Mouse (Mus musculus) liver, adult 10 weeks (tissue): ENCODE data around the gene Hmgcs1. TPM values are rescaled to one million over a fixed set of nuclear protein-coding genes. Genes with fewer than 3 reads are reported as not detected.

ENCODE experiments used
- polyA plus RNA-seq: library from polyadenylated mRNA; stranded (reverse); fragments of 350-450 nt; fragmentation: Illumina TruSeq; extraction: RNeasy Lipid Tissue Mini Kit (QIAGEN cat#74804); gene quantifications from one replicate; pipeline ENCODE4 v1.2.3, GENCODE M21; 2014; ENCODE audit warnings: low read depth, low replicate concordance

Gene Hmgcs1
- 895 TPM for polyA plus RNA-seq

GRCm38 (mm10) chr13:119690039-119690728 lies at the start of gene Hmgcs1:
Gene Hmgcs1 (plus strand): TSS chr13:119690379.

GRCm38 (mm10) chr13:119755681-119756471 lies 65.7 kb downstream of the Hmgcs1 start, which contains the start of gene Nim1k:
Gene Nim1k (minus strand): TSS chr13:119755882.

Other genes with a start within 250 kb of the Hmgcs1 start
- 25.4 TPM for gene 4833420G17Rik, start 227.6 kb upstream of the Hmgcs1 start, polyA plus RNA-seq
- 11.4 TPM for gene Tmem267, start 202.3 kb upstream of the Hmgcs1 start, polyA plus RNA-seq
- 0.61 TPM for gene 3110070M22Rik, start 202.0 kb upstream of the Hmgcs1 start, polyA plus RNA-seq
- 0.19 TPM for gene Ccl28, start 66.6 kb upstream of the Hmgcs1 start, polyA plus RNA-seq
- 1.6 TPM for gene Nim1k, start 65.5 kb downstream of the Hmgcs1 start, polyA plus RNA-seq
- gene Zfp131, start 100.5 kb downstream of the Hmgcs1 start, polyA plus RNA-seq, result 22.6 TPM
- gene AF067063, start 139.8 kb downstream of the Hmgcs1 start, polyA plus RNA-seq, result not detected
- not detected for gene D13Ertd608e, start 145.6 kb downstream of the Hmgcs1 start, polyA plus RNA-seq
- not detected for gene Tcstv1, start 204.4 kb downstream of the Hmgcs1 start, polyA plus RNA-seq
- not detected for gene Gm21761, start 238.9 kb downstream of the Hmgcs1 start, polyA plus RNA-seq